Mouse (Mus musculus) midbrain, embryonic 12.5 days (tissue): ENCODE data around the gene Gdf9. TPM values are rescaled to one million over a fixed set of nuclear protein-coding genes. Genes with fewer than 3 reads are reported as not detected.

ENCODE experiments used
- ATAC-seq: fragments of 200-750 bp; cut with Nextera tagmentation; 2 replicates; pipeline ENCODE4 v1.8.0; 2017; ENCODE audit warnings: low read depth, moderate TSS enrichment, moderate library complexity; ENCODE audit not compliant: low FRiP score
- H3K27ac ChIP-seq: fragments of 300-500 bp; sonication (generic); replicated peaks from 2 replicates; pipeline ENCODE4 v1.5.1; 2016; ENCODE audit warnings: mild to moderate bottlenecking
- H3K27me3 ChIP-seq: fragments of 300-500 bp; sonication (generic); 2 replicates; pipeline ENCODE4 v1.6.1; 2016; ENCODE audit warnings: mild to moderate bottlenecking
- H3K36me3 ChIP-seq: fragments of 300-500 bp; sonication (generic); 2 replicates; pipeline ENCODE4 v1.6.1; 2016
- H3K4me1 ChIP-seq: fragments of 300-500 bp; sonication (generic); 2 replicates; pipeline ENCODE4 v1.6.1; 2016
- H3K4me2 ChIP-seq: fragments of 300-500 bp; sonication (generic); replicated peaks from 2 replicates; pipeline ENCODE4 v1.6.1; 2016; ENCODE audit warnings: mild to moderate bottlenecking, moderate library complexity
- H3K4me3 ChIP-seq: fragments of 300-500 bp; sonication (generic); 2 replicates; pipeline ENCODE4 v1.5.1; 2016; ENCODE audit warnings: mild to moderate bottlenecking
- H3K9ac ChIP-seq: fragments of 300-500 bp; sonication (generic); replicated peaks from 2 replicates; pipeline ENCODE4 v1.6.1; 2016; ENCODE audit warnings: mild to moderate bottlenecking, moderate library complexity
- H3K9me3 ChIP-seq: fragments of 300-500 bp; sonication (generic); 2 replicates; pipeline ENCODE4 v1.6.1; 2016; ENCODE audit warnings: mild to moderate bottlenecking
- WGBS: fragments of 180-500 bp; shearing (Covaris S2); methylation state at CpG from one replicate; pipeline ENCODE4 v1.1.7; 2016; 5-methylcytosine and 5-hydroxymethylcytosine counted together
- microRNA-seq: library from miRNA; unstranded; fragments of <30 nt; microRNA quantifications from one replicate; pipeline ENCODE4, GENCODE M21; 2017
- polyA plus RNA-seq: library from polyadenylated mRNA; unstranded; fragments of >200 nt; fragmentation: Nextera tagmentation; extraction: Ambion mirVana; gene quantifications from 2 replicates; pipeline ENCODE4 v1.2.1, GENCODE M21; 2016

Gene Gdf9
- polyA plus RNA-seq, 1 experiment from 2014 or later = 3.0 TPM

DNA sequence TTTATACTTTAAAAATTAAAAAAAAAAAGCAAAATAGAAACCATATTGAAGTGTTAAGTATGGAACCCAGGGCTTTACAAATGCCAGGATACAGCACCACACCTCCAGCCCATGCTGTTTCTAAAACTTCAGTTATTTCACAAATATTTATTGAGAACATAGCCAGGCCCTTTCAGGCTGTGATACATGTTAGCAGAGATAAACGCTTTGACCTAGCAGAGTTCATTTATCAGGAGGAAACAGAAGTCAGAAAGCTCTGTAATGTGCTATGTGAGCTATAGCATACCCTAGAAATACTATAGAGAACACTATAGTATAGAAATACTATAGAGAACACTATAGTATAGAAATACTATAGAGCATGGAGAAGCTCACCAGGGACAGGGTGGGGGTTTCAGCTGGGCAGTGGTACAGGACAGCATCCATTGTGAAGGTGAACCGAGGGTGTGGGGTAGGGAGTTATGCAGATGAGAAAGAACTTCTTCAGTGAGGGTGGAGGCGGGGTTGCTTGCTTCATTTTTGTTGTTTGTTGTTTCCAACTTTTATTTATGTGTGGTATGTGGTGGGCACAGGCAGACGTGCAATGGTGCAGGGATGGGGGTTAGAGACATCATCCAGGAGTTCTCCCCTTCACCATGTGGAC is 50.4 kb downstream of the Gdf9 start:
- Histone ChIP-seq H3K9me3 (peaks cover 4% of the 10 kb centered on the region; the same call in 1 of the 2 replicates), H3K27ac (no peak overlapping the region), H3K4me3 (no peak overlapping the region), H3K4me1 (peaks cover 20% of the 10 kb centered on the region), H3K27me3 (peaks cover 79% of the 10 kb centered on the region), H3K9ac (no peak overlapping the region), H3K4me2 (no peak overlapping the region), H3K36me3 (no peaks in the 10 kb centered on the region)
- 76% methylated on average over 4 of the region's 4 CpGs for WGBS
- no peak for ATAC-seq

DNA sequence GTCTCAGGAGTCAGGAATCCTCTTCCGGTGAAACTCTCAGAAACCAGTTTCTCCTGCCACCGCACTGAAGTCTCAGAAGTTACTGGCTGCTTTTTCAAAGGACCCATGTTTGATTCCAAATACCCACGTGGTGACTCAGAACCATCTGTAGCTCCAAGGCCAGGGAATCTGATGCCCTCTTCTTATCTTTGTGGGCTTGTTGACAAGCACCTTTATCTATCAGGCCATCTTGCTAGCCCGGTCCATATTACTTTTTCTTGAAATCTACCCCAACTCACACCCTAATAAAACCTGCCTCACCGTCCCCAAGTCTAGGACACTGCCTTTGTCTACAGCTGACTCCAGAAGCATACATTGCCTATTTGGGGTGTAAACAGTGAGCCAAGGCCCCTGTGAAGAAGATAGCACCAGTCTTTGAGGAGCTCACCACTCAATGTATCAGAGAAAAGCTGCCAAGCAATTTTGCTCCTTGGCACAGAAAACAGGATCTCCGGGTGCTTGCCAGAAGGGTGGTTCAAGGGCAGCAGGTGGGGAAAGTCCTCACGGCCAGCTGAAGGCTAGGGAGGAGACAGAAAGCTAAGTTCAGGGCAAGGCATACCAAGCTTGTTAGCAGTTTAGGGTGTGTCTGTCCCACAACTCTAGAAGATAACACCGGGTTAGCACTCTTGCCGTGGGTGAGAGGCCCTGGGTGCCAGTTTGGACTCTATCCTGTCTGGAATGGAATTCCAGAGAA is 52.5 kb downstream of the Gdf9 start:
- Histone ChIP-seq H3K27me3 (peaks cover 84% of the 10 kb centered on the region), H3K4me3 (no peak overlapping the region), H3K36me3 (no peaks in the 10 kb centered on the region), H3K4me2 (no peak overlapping the region), H3K9me3 (peaks cover 4% of the 10 kb centered on the region; the same call in 1 of the 2 replicates), H3K4me1 (peaks cover 27% of the 10 kb centered on the region), H3K9ac (no peak overlapping the region), H3K27ac (no peak overlapping the region)
- 82% methylated on average over 9 of the region's 9 CpGs for WGBS
- no peak for ATAC-seq

GRCm38 (mm10) chr11:53485719-53486118 is 54.9 kb downstream of the Gdf9 start:
- H3K36me3 ChIP-seq = no peaks in the 10 kb centered on the region
- 41% methylated on average over 3 of the region's 3 CpGs for WGBS
- no peak overlapping the region for H3K27ac ChIP-seq
- no peak for ATAC-seq
- H3K27me3 ChIP-seq = peaks cover 81% of the 10 kb centered on the region
- no peak overlapping the region for H3K4me3 ChIP-seq
- H3K9ac ChIP-seq = no peak overlapping the region
- H3K4me1 ChIP-seq = peaks cover 9% of the 10 kb centered on the region
- H3K4me2 ChIP-seq = no peak overlapping the region
- no peaks in the 10 kb centered on the region for H3K9me3 ChIP-seq

DNA sequence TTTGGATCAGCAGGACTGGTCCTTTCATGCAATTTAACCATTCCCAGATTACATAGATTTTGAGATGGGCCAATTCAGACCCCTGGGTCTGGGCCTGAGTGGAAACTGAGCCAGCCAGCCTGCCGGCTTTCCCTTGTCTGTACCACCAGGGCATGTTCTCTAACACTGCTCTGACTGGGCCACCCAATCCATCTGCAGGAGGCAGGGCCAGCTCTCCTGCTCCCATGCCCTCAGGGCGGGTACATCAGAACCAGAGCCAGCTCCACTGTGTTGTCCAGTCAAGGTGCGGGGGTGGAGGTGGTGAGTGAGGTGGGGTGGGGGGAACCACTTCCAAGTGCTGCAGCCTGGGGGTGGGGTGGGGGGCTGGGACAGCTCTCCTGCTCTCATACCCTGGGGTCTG is 55.5 kb downstream of the Gdf9 start:
- no peak overlapping the region for H3K27ac ChIP-seq
- peaks cover 11% of the 10 kb centered on the region for H3K4me1 ChIP-seq
- no peaks in the 10 kb centered on the region for H3K36me3 ChIP-seq
- no peak for ATAC-seq
- H3K9me3 ChIP-seq = no peaks in the 10 kb centered on the region
- no peak overlapping the region for H3K9ac ChIP-seq
- WGBS = 74% methylated on average over 3 of the region's 3 CpGs
- no peak overlapping the region for H3K4me3 ChIP-seq
- peaks cover 81% of the 10 kb centered on the region for H3K27me3 ChIP-seq
- H3K4me2 ChIP-seq = no peak overlapping the region

DNA sequence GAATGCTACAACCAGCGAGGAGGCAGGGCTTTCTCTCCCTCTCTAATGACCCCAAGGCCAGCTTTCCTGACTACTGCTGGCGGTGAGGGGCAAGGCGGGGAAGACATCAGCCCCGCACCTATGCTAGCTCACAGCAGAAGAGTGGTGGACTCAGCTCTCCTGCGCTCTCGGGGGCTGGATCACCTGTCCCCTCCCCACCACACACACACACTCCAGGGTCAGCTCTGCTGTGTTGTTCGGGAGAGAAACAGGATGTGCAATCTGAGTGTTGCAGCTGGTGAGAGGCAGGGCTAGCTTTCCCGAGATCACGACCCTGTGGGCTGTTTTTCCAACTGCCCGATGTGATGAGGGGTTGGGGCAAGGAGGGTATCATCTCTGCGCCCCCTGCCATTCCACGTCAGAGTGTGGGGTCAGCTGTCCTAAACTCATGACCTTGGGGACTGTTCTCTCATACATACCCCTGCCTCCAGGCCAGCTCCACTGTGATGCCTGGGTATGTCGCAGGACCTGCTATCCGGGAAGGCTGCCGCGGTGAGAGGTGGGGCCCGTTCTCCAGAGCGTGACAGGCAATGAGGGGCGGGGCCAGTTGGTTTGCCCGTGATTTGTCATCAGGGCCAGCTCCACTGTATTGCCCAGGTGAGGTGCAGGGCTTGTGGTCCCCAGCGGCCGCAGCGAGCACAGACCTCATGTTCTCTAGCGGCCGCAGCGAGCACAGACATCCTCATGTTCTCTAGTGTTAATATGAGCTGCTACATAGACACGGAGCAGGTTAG is 56.2 kb downstream of the Gdf9 start:
- Histone ChIP-seq H3K4me1 (peaks cover 17% of the 10 kb centered on the region), H3K9ac (no peak overlapping the region), H3K27ac (no peak overlapping the region), H3K4me2 (peak overlapping the region; percentile 34), H3K4me3 (peak overlapping the region; percentile 24; the same call in 1 of the 2 replicates), H3K36me3 (no peaks in the 10 kb centered on the region), H3K27me3 (peaks cover 74% of the 10 kb centered on the region), H3K9me3 (no peaks in the 10 kb centered on the region)
- no peak for ATAC-seq
- WGBS = 12% methylated on average over 27 of the region's 27 CpGs

Small RNA genes lying within 50 kb of the gene (microRNA-seq; reads per million reads assigned to microRNA genes)
- gene Mir6920 = not detected

Other genes with a start within 250 kb of the Gdf9 start
- 87.6 and 90.6 TPM in 2 replicates for gene Hspa4, start 130.6 kb upstream of the Gdf9 start, polyA plus RNA-seq
- gene Zcchc10, start 106.3 kb upstream of the Gdf9 start, polyA plus RNA-seq = 17.5 and 19.3 TPM in 2 replicates
- gene Aff4, start 80.2 kb upstream of the Gdf9 start, polyA plus RNA-seq = 77.4 and 98.0 TPM in 2 replicates
- not detected in 2 replicates for gene Leap2, start 7.9 kb upstream of the Gdf9 start, polyA plus RNA-seq
- gene Uqcrq, start 192 bp upstream of the Gdf9 start, polyA plus RNA-seq = 540 and 574 TPM in 2 replicates
- gene Gm10447, start 26.1 kb downstream of the Gdf9 start, polyA plus RNA-seq = not detected in 2 replicates
- gene Shroom1, start 26.2 kb downstream of the Gdf9 start, polyA plus RNA-seq = 1.8 and 2.4 TPM in 2 replicates
- gene Gm9837, start 39.5 kb downstream of the Gdf9 start, polyA plus RNA-seq = not detected in 2 replicates
- gene Gm9945, start 49.1 kb downstream of the Gdf9 start, polyA plus RNA-seq = not detected in 2 replicates
- gene Sowaha, start 49.3 kb downstream of the Gdf9 start, polyA plus RNA-seq = 0.39 and 0.77 TPM in 2 replicates
- gene Sept8, start 88.2 kb downstream of the Gdf9 start, polyA plus RNA-seq = 14.3 and 17.1 TPM in 2 replicates
- 127 and 151 TPM in 2 replicates for gene Kif3a, start 136.4 kb downstream of the Gdf9 start, polyA plus RNA-seq
- 2.2 and 3.2 TPM in 2 replicates for gene Il4, start 187.6 kb downstream of the Gdf9 start, polyA plus RNA-seq
- not detected in 2 replicates for gene Il13, start 203.7 kb downstream of the Gdf9 start, polyA plus RNA-seq